Mouse (Mus musculus) cerebellum, adult 2 months (tissue): Measurements from ENCODE around the gene Chd6. TPM values are rescaled to one million over a fixed set of nuclear protein-coding genes. Genes with fewer than 3 reads are reported as not detected.

ENCODE experiments used
- DNase-seq, 2 experiments: peaks; one replicate each; pipeline ENCODE4 v3.0.0; 2021
- H3K27ac ChIP-seq: fragments of 200-500 bp; 2 replicates; pipeline ENCODE4 v1.5.1; 2012; ENCODE audit warnings: low read length, control low read depth, inconsistent platforms; ENCODE audit not compliant: insufficient read depth
- H3K27me3 ChIP-seq: fragments of 200-500 bp; 2 replicates; pipeline ENCODE4 v1.6.1; 2012; ENCODE audit warnings: inconsistent platforms, mild to moderate bottlenecking, low read length, moderate library complexity; ENCODE audit not compliant: control insufficient read depth, insufficient read depth
- H3K4me1 ChIP-seq: fragments of 200-500 bp; 2 replicates; pipeline ENCODE4 v1.6.1; 2011; ENCODE audit warnings: low read length; ENCODE audit not compliant: control insufficient read depth, insufficient read depth
- H3K4me3 ChIP-seq: fragments of 200-500 bp; replicated peaks from 2 replicates; pipeline ENCODE3; 2011; ENCODE audit warnings: mild to moderate bottlenecking, low read depth, low read length, control low read depth; ENCODE audit not compliant: insufficient read depth
- CTCF ChIP-seq: fragments of 200-500 bp; IDR thresholded peaks from 2 replicates; pipeline ENCODE4 v1.5.1; 2011; ENCODE audit warnings: low read depth, mild to moderate bottlenecking, control low read depth, low read length, moderate library complexity, borderline replicate concordance; ENCODE audit not compliant: insufficient read depth
- POLR2A ChIP-seq: fragments of 200-500 bp; IDR thresholded peaks from 2 replicates; pipeline ENCODE4 v1.6.1; 2011; ENCODE audit warnings: low read length, control low read depth, borderline replicate concordance; ENCODE audit not compliant: insufficient read depth
- WGBS: fragments of 180-500 bp; shearing (Covaris S2); methylation state at CpG from one replicate; pipeline ENCODE4 v1.1.7; 2018; 5-methylcytosine and 5-hydroxymethylcytosine counted together
- polyA plus RNA-seq: library from polyadenylated mRNA; depleted of rRNA; stranded (reverse); fragments of >200 nt; gene quantifications from 2 replicates; pipeline ENCODE4 v1.2.3, GENCODE M21; 2012; rRNA removed

The Chd6 gene
- polyA plus RNA-seq: 33.7 and 35.6 TPM in 2 replicates

GRCm38 (mm10) chr2:161108933-161109371, at the start of gene Chd6:
TSS of gene Chd6 (minus strand) at chr2:161109075.
- DNase-seq: peak; percentile 99 to 100
- Histone ChIP-seq H3K27me3 (no peaks in the 10 kb centered on the region), H3K27ac (peak within 1 kb of the TSS; percentile 80), H3K4me3 (peak within 1 kb of the TSS; percentile 81), H3K4me1 (peaks cover 2% of the 10 kb centered on the region; the same call in 1 of the 2 replicates)
- under 1% methylated on average over 26 of the region's 27 CpGs for WGBS
- no peak for TF ChIP-seq CTCF
- peak; percentile 35; the same call in 1 of the 2 replicates for TF ChIP-seq POLR2A

DNA sequence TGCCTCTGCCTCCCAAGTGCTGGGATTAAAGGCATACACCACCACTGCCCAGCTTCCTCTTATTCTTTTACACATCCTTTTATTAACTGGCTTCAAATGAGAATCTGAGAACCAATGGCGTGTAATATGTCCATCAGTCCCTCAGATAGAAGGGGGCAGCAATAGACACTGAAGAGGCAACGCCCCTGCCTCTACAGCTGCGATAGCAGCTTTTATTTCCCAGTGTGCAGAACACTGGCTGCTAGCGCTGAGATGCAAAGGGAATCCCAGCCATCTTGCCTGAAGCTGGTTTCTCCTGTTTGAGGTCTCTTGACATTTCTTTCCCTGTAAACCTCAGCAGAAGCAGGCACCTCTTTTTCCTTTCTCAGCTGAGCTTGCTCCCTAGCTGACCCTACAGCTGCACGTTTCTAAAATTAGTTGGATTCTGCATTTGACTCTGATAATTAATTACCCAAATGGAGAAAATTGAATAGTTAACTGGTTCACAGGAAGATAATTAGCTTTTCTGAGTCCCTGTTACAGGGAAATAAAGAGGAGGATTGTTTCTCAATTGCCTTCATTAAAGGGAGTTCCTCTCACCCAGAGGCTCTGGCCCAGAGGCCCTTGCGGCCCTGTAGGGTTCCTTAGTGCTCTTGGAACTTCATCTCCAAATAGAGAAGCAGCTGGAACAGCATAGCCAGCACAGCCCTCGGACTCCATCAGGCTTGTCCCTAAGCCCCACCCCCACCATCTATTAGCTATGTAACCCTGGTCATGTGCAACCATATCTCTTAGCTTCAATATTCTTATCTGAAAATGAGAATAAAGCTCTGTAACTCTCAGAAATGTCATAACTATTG, 41.3 kb upstream of the Chd6 start:
- H3K27ac ChIP-seq: no peak overlapping the region
- no peak overlapping the region for H3K4me3 ChIP-seq
- no peak for DNase-seq
- H3K27me3 ChIP-seq: no peaks in the 10 kb centered on the region
- TF ChIP-seq POLR2A: no peak
- no peaks in the 10 kb centered on the region for H3K4me1 ChIP-seq
- 79% methylated on average over 7 of the region's 7 CpGs for WGBS

- Histone ChIP-seq H3K4me3 (no peak overlapping the region), H3K4me1 (no peaks in the 10 kb centered on the region), H3K27me3 (no peaks in the 10 kb centered on the region), H3K27ac (no peak overlapping the region)
- 45% methylated on average over 3 of the region's 3 CpGs for WGBS
- TF ChIP-seq POLR2A (no peak), CTCF (no peak)
- no peak for DNase-seq
Measured at GRCm38 (mm10) chr2:161148428-161149020, 39.6 kb upstream of the Chd6 start.

- WGBS: 53% methylated on average over 4 of the region's 4 CpGs
- H3K4me1 ChIP-seq: no peaks in the 10 kb centered on the region
- no peak overlapping the region for H3K4me3 ChIP-seq
- no peak for TF ChIP-seq POLR2A
- TF ChIP-seq CTCF: no peak
- H3K27me3 ChIP-seq: no peaks in the 10 kb centered on the region
- peak in 1 of 2 experiments; percentile 4 for DNase-seq
- no peak overlapping the region for H3K27ac ChIP-seq
Measured at GRCm38 (mm10) chr2:161147656-161148427, 39.0 kb upstream of the Chd6 start.

DNA sequence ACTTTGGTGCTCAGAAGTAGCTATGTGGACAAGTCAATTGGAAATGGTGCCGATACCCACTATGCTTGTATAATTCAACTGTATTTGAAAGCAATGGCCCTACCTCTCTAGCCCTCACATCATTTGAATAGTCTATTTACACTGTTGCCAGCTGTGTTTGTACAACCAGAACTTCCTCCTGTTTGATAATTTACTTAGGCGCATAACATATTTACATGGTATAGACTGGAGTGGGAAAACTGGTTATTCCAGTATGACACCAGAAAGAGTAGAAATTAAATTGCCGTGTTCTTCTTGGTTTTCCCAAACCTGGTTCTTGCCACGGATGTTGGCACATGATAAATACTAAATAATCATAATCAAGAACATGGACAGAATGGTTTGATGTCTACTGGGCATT, 35.9 kb upstream of the Chd6 start:
- TF ChIP-seq CTCF (no peak), POLR2A (no peak)
- whole genome bisulfite sequencing: 97% methylated on average over 4 of the region's 4 CpGs
- Histone ChIP-seq H3K4me1 (no peaks in the 10 kb centered on the region), H3K4me3 (no peak overlapping the region), H3K27ac (no peak overlapping the region), H3K27me3 (no peaks in the 10 kb centered on the region)
- no peak for DNase-seq

- H3K4me3 ChIP-seq: no peak overlapping the region
- H3K27ac ChIP-seq: no peak overlapping the region
- WGBS: 55% methylated on average over 11 of the region's 11 CpGs
- no peak for TF ChIP-seq CTCF
- TF ChIP-seq POLR2A: no peak
- no peaks in the 10 kb centered on the region for H3K27me3 ChIP-seq
- no peak for DNase-seq
- H3K4me1 ChIP-seq: no peaks in the 10 kb centered on the region
Measured at GRCm38 (mm10) chr2:161138672-161139536, 30.0 kb upstream of the Chd6 start.

DNA sequence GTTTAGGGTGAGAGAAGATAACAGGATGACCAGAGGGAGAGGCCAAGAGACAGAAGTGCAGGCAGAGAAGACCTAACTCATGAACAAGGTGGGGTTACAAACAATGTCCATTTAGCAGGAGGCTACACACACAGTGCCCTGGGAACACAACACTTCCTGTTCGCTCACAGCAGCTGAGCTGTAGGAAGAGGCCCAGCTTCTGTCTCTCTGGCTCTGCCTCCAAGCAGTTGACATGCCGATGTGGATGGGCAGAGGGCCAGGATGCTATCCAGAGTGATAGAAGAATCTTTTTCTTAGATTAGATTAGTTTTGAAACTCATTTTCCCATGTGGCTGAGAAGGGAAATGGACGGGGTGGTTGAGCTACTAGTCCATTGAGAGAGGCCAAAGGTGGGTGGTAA, 28.1 kb upstream of the Chd6 start:
- DNase-seq: no peak
- TF ChIP-seq CTCF (no peak), POLR2A (no peak)
- Histone ChIP-seq H3K27ac (no peak overlapping the region), H3K27me3 (no peaks in the 10 kb centered on the region), H3K4me1 (no peaks in the 10 kb centered on the region), H3K4me3 (no peak overlapping the region)
- 43% methylated on average over 3 of the region's 3 CpGs for WGBS
